Mouse (Mus musculus) intestine, postnatal 0 days (tissue): ENCODE measurements at regions not wholly inside any gene's neighbourhood (a gene's known extent, or its start where the extent isn't known, plus 50 kb on each side); places are given as distances from the start of the nearest gene placed in this dataset.

Experiments used
- ATAC-seq: fragments of 200-750 bp; cut with Nextera tagmentation; 2 replicates; pipeline ENCODE4 v1.8.0; 2017; ENCODE audit warnings: mild to moderate bottlenecking, moderate TSS enrichment, moderate library complexity
- H3K27ac ChIP-seq: fragments of 300-500 bp; sonication (generic); 2 replicates; pipeline ENCODE4 v1.5.1; 2014; ENCODE audit warnings: mild to moderate bottlenecking, low read depth, low read length, moderate library complexity
- H3K27me3 ChIP-seq: fragments of 300-500 bp; sonication (generic); replicated peaks from 2 replicates; pipeline ENCODE4 v1.6.1; 2014; ENCODE audit warnings: low read length, mixed read lengths; ENCODE audit not compliant: control insufficient read depth, insufficient read depth
- H3K36me3 ChIP-seq: fragments of 300-500 bp; sonication (generic); 2 replicates; pipeline ENCODE4 v1.6.1; 2014; ENCODE audit warnings: mild to moderate bottlenecking, moderate library complexity; ENCODE audit not compliant: control insufficient read depth, insufficient read depth
- H3K4me1 ChIP-seq: fragments of 300-500 bp; sonication (generic); replicated peaks from 2 replicates; pipeline ENCODE4 v1.6.1; 2014; ENCODE audit warnings: antibody characterized with exemption, low read length, mixed read lengths; ENCODE audit not compliant: control insufficient read depth, insufficient read depth
- H3K4me2 ChIP-seq: fragments of 300-500 bp; sonication (generic); replicated peaks from 2 replicates; pipeline ENCODE4 v1.6.1; 2014; ENCODE audit warnings: low read depth, mild to moderate bottlenecking, moderate library complexity
- H3K4me3 ChIP-seq: fragments of 300-500 bp; sonication (generic); 2 replicates; pipeline ENCODE4 v1.5.1; 2014; ENCODE audit warnings: low read depth, low read length
- H3K9ac ChIP-seq: fragments of 300-500 bp; sonication (generic); 2 replicates; pipeline ENCODE4 v1.6.1; 2014; ENCODE audit warnings: mild to moderate bottlenecking, low read depth, low read length
- H3K9me3 ChIP-seq: fragments of 300-500 bp; sonication (generic); 2 replicates; pipeline ENCODE4 v1.6.1; 2016; ENCODE audit warnings: mixed run types; ENCODE audit not compliant: control insufficient read depth
- CTCF ChIP-seq: sonication (generic); IDR thresholded peaks from 2 replicates; pipeline ENCODE4 v1.5.1; 2016; ENCODE audit warnings: low read depth, mild to moderate bottlenecking, control low read depth, antibody characterized with exemption, moderate library complexity
- WGBS: fragments of 180-500 bp; shearing (Covaris S2); extraction: QIAGEN DNeasy Blood & Tissue Kit; methylation state at CpG from one replicate; pipeline ENCODE4 v1.1.7; 2014; 5-methylcytosine and 5-hydroxymethylcytosine counted together

DNA sequence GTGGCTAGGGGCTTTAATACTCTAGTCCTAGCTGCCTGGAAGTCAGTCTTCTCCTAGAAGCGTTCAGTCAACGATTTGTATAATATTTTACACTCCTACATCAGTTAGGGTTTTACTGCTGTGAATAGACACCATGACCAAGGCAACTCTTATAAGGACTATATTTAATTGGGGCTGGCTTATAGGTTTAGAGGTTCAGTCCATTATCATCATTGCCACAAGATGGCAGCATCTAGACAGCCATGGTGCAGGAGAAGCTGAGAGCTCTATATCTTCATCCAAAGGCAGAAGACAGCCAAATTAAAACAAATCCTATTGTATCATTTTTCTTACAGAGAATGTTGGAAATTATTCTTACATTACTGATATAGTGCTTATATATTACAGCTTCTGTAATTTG, 167.0 kb upstream of the Ndn start:
- Histone ChIP-seq H3K4me1 (no peaks in the 10 kb centered on the region), H3K4me3 (no peak overlapping the region), H3K27me3 (no peaks in the 10 kb centered on the region), H3K9me3 (no peaks in the 10 kb centered on the region), H3K27ac (no peak overlapping the region), H3K9ac (no peak overlapping the region), H3K36me3 (no peaks in the 10 kb centered on the region), H3K4me2 (no peak overlapping the region)
- ATAC-seq, result no peak
- WGBS, result 39% methylated on average over 2 of the region's 2 CpGs
- TF ChIP-seq CTCF, result peak; percentile 42

DNA sequence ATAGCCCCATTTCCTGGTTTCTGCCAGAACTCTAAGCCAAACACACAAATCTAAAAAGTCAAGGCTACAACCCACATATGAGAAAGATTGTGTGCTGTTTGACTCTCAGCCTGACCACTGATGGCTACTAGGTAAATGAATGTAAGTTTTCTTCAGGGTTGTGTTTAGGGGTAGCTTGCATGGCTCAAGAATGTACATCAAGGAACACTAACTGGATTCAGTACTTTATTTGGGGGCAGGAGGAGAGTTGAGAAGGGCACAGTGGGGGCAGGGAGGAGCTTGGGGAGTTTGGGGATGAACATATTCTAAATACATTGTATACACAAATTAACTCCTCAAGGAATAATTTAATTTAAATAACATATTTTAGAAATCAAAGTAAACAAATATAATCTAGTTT, 137.8 kb upstream of the Ndn start:
- Histone ChIP-seq H3K9ac (no peak overlapping the region), H3K27me3 (no peaks in the 10 kb centered on the region), H3K27ac (no peak overlapping the region), H3K4me1 (no peaks in the 10 kb centered on the region), H3K4me2 (no peak overlapping the region), H3K4me3 (no peak overlapping the region), H3K9me3 (no peaks in the 10 kb centered on the region), H3K36me3 (no peaks in the 10 kb centered on the region)
- no peak for ATAC-seq
- no peak for TF ChIP-seq CTCF

DNA sequence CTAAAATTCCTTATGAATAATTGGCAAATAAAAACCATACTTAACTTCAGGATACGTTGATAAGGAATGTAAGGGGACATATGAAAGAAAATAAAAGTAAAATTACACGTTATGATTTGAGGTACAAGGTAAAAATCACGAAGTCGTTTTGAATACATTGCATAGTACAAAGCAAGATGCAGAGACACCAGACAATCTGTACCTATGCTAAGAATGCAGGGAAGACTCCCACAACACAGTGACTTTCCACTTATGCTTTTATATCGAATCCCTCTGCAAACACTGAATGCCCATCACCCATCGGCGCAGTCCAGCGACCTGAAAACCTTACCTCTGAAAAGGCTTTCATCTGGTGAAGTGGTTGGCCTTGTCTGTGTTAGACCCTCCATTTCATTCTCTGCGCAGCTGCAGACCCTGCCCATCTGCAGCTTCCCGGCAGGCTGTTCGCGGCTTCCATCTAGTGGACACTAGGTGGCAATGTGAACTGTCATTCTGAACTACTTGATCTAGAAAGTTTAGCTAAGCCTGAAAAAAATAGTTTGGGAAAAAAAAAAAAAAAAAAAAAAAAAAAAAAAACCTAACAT, 137.2 kb upstream of the Ndn start:
- Histone ChIP-seq H3K9ac (no peak overlapping the region), H3K36me3 (no peaks in the 10 kb centered on the region), H3K4me3 (peak overlapping the region; percentile 15; the same call in 1 of the 2 replicates), H3K27me3 (no peaks in the 10 kb centered on the region), H3K27ac (no peak overlapping the region), H3K9me3 (no peaks in the 10 kb centered on the region), H3K4me2 (peak overlapping the region; percentile 32), H3K4me1 (no peaks in the 10 kb centered on the region)
- peak; percentile 64 for TF ChIP-seq CTCF
- ATAC-seq, result no peak
- WGBS, result 27% methylated on average over 12 of the region's 12 CpGs

DNA sequence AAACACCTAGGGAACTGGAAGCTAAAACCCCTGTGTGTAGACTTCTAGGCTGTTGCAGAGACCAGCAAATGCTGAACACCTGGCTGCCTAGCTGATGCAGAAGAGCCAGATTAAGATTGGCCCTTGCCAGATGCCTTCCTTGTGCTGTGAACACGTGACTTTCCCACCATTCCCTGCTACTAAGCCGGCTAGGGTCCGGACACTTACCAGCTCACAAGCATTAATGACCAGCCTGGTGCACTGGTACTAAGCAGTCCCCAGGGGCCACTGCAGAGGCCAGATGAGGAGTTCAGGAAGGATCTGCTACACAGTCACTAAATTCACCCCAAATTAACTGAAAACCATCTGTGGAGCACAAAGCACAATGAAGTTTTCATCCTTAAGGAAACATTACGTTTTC, 121.2 kb upstream of the Ndn start:
- TF ChIP-seq CTCF, result no peak
- Histone ChIP-seq H3K4me3 (no peak overlapping the region), H3K27ac (no peak overlapping the region), H3K36me3 (no peaks in the 10 kb centered on the region), H3K4me1 (no peaks in the 10 kb centered on the region), H3K9me3 (no peaks in the 10 kb centered on the region), H3K27me3 (no peaks in the 10 kb centered on the region), H3K4me2 (no peak overlapping the region), H3K9ac (no peak overlapping the region)
- no peak for ATAC-seq
- 30% methylated on average over 4 of the region's 4 CpGs for WGBS

DNA sequence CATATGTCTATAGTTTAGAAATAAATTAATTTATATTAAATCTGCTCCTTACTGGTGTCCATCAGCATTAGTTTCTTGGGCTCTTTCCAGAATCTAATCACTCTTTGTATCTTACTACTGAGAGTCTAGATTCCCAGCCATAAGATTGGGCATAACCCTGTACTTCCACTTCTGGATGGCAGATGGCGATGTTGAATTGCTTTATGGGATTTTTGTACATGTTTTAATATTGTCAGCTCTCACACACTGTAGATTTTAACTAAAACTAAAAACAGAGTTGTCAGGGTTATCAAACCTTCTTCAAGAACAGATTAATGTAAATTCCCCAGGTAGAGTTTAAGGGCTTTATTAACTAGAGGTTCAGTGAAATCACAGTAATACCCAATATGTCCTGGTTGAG, 118.6 kb upstream of the Ndn start:
- Histone ChIP-seq H3K4me2 (no peak overlapping the region), H3K27ac (no peak overlapping the region), H3K27me3 (no peaks in the 10 kb centered on the region), H3K4me1 (no peaks in the 10 kb centered on the region), H3K4me3 (no peak overlapping the region), H3K9ac (no peak overlapping the region), H3K9me3 (no peaks in the 10 kb centered on the region), H3K36me3 (no peaks in the 10 kb centered on the region)
- ATAC-seq, result no peak
- WGBS, result 2% methylated on average over 1 of the region's 1 CpGs
- TF ChIP-seq CTCF, result peak; percentile 58

DNA sequence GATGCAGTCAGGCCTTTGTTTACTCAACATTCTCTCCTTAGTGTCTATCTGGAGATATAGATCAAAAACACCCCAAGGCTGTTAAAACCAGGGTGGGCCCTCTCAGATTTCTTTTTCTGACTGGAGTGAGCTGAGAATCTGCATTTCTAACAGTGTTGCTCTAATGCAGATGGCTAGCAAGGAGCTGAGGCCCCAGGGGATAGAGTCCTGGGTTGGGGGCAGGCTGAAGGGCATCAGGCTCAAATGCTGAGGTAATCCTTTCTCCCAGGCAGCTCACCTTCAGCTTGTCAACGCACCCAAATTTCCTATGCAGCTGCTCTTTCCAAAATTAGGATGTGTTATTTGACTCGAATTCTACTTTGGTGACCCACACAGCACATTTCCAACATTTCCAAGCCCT, 115.7 kb upstream of the Ndn start:
- Histone ChIP-seq H3K27ac (no peak overlapping the region), H3K27me3 (no peaks in the 10 kb centered on the region), H3K9ac (no peak overlapping the region), H3K9me3 (no peaks in the 10 kb centered on the region), H3K4me1 (no peaks in the 10 kb centered on the region), H3K4me2 (0 out of 2 replicates have a peak overlapping the region, but pooled peaks have one; percentile 37), H3K4me3 (no peak overlapping the region), H3K36me3 (no peaks in the 10 kb centered on the region)
- 13% methylated on average over 2 of the region's 2 CpGs for WGBS
- no peak for TF ChIP-seq CTCF
- no peak for ATAC-seq

DNA sequence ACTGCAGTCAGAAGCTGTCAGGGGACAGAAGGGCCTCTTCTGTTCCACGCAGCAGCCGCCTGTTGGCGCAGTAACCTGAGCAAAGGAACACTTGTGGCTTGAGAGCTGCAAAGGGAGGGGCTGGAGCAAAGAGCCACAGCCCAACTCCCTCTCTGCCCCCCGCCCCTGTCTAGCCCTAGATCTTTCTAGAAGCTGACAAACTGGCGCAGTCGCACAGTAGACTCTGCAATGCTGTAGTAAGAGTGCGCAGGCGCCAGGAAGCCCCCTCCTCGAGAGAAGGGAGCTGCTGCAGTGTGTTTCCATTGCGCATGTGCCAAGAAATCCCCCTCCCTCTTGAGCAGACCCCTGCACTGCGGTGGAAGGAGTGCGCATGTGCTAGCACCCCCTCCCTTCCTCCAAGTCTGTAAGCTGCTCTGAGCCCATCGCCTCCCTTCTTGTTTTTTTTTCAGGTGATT, 115.2 kb upstream of the Ndn start:
- ATAC-seq, result 0 out of 2 replicates have a peak, but pooled peaks have one; percentile 8
- Histone ChIP-seq H3K27ac (no peak overlapping the region), H3K9ac (no peak overlapping the region), H3K27me3 (no peaks in the 10 kb centered on the region), H3K9me3 (no peaks in the 10 kb centered on the region), H3K4me3 (no peak overlapping the region), H3K4me1 (no peaks in the 10 kb centered on the region), H3K36me3 (no peaks in the 10 kb centered on the region), H3K4me2 (peak overlapping the region; percentile 37; the same call in 1 of the 2 replicates)
- 12% methylated on average over 13 of the region's 13 CpGs for whole genome bisulfite sequencing
- peak; percentile 21 for TF ChIP-seq CTCF
